Mouse (Mus musculus) embryonic facial prominence, embryonic 13.5 days (tissue): ENCODE data around the gene Bag6. TPM values are rescaled to one million over a fixed set of nuclear protein-coding genes. Genes with fewer than 3 reads are reported as not detected.
A peak's percentile ranks its signal among the peaks of the same experiment; 100 is the strongest.

Source experiments
- ATAC-seq: fragments of 200-750 bp; cut with Nextera tagmentation; 2 replicates; pipeline ENCODE4 v1.8.0; 2017; ENCODE audit warnings: low read depth; ENCODE audit not compliant: insufficient number of reproducible peaks, insufficient read depth, low FRiP score, low TSS enrichment
- H3K27ac ChIP-seq: fragments of 300-500 bp; sonication (generic); 2 replicates; pipeline ENCODE4 v1.5.1; 2015; ENCODE audit warnings: moderate library complexity, mild to moderate bottlenecking, inconsistent platforms
- H3K27me3 ChIP-seq: fragments of 300-500 bp; sonication (generic); 2 replicates; pipeline ENCODE4 v1.6.1; 2015; ENCODE audit warnings: mild to moderate bottlenecking, inconsistent platforms
- H3K36me3 ChIP-seq: fragments of 300-500 bp; sonication (generic); 2 replicates; pipeline ENCODE4 v1.6.1; 2015; ENCODE audit warnings: mild to moderate bottlenecking, inconsistent platforms
- H3K4me1 ChIP-seq: fragments of 300-500 bp; sonication (generic); 2 replicates; pipeline ENCODE4 v1.6.1; 2015; ENCODE audit warnings: inconsistent platforms
- H3K4me2 ChIP-seq: fragments of 300-500 bp; sonication (generic); 2 replicates; pipeline ENCODE4 v1.6.1; 2015; ENCODE audit warnings: moderate library complexity, mild to moderate bottlenecking, inconsistent platforms
- H3K4me3 ChIP-seq: fragments of 300-500 bp; sonication (generic); 2 replicates; pipeline ENCODE4 v1.5.1; 2015; ENCODE audit warnings: mild to moderate bottlenecking, inconsistent platforms
- H3K9ac ChIP-seq: fragments of 300-500 bp; sonication (generic); 2 replicates; pipeline ENCODE4 v1.6.1; 2015; ENCODE audit warnings: mild to moderate bottlenecking, inconsistent platforms
- H3K9me3 ChIP-seq: fragments of 300-500 bp; sonication (generic); 2 replicates; pipeline ENCODE4 v1.6.1; 2016; ENCODE audit warnings: inconsistent platforms
- WGBS: fragments of 180-500 bp; shearing (Covaris S2); methylation state at CpG from one replicate; pipeline ENCODE4 v1.1.7; 2015; ENCODE audit warnings: mixed read lengths; 5-methylcytosine and 5-hydroxymethylcytosine counted together
- microRNA-seq: library from miRNA; unstranded; fragments of <30 nt; microRNA quantifications from one replicate; pipeline ENCODE4, GENCODE M21; 2016
- polyA plus RNA-seq: library from polyadenylated mRNA; unstranded; fragments of >200 nt; fragmentation: Nextera tagmentation; extraction: Ambion mirVana; gene quantifications from 2 replicates; pipeline ENCODE4 v1.2.1, GENCODE M21; 2015

Bag6 gene
- polyA plus RNA-seq, 1 experiment from 2014 or later, result 67.8 TPM

- peaks cover 15% of the 10 kb centered on the region; the same call in 1 of the 2 replicates for H3K4me1 ChIP-seq
- no peak overlapping the region for H3K9ac ChIP-seq
- peaks cover 36% of the 10 kb centered on the region for H3K27me3 ChIP-seq
- no peaks in the 10 kb centered on the region for H3K36me3 ChIP-seq
- H3K4me2 ChIP-seq, result no peak overlapping the region
- WGBS, result 61% methylated on average over 2 of the region's 2 CpGs
- no peaks in the 10 kb centered on the region for H3K9me3 ChIP-seq
- ATAC-seq, result no peak
- no peak overlapping the region for H3K4me3 ChIP-seq
- no peak overlapping the region for H3K27ac ChIP-seq
Observed at GRCm38 (mm10) chr17:35191723-35192122, 56.7 kb downstream of the Bag6 start.

- no peak overlapping the region for H3K9ac ChIP-seq
- 82% methylated on average over 5 of the region's 5 CpGs for WGBS
- H3K36me3 ChIP-seq, result no peaks in the 10 kb centered on the region
- H3K27ac ChIP-seq, result no peak overlapping the region
- H3K4me2 ChIP-seq, result no peak overlapping the region
- ATAC-seq, result no peak
- no peaks in the 10 kb centered on the region for H3K9me3 ChIP-seq
- H3K4me1 ChIP-seq, result peaks cover 14% of the 10 kb centered on the region; the same call in 1 of the 2 replicates
- H3K4me3 ChIP-seq, result no peak overlapping the region
- H3K27me3 ChIP-seq, result peaks cover 44% of the 10 kb centered on the region
Observed at GRCm38 (mm10) chr17:35192924-35193323, 57.9 kb downstream of the Bag6 start.

GRCm38 (mm10) chr17:35193881-35194843 is 59.2 kb downstream of the Bag6 start, which contains the start of gene Ltb:
Gene Ltb (plus strand): TSS chr17:35194439.
- Histone ChIP-seq H3K9ac (peak within 1 kb of the TSS; percentile 69), H3K9me3 (no peaks in the 10 kb centered on the region), H3K27me3 (peaks cover 54% of the 10 kb centered on the region), H3K4me3 (peak within 1 kb of the TSS; percentile 49), H3K36me3 (no peaks in the 10 kb centered on the region), H3K4me1 (peaks cover 14% of the 10 kb centered on the region; the same call in 1 of the 2 replicates), H3K27ac (no peak within 1 kb of the TSS), H3K4me2 (peak within 1 kb of the TSS; percentile 77)
- 59% methylated on average over 25 of the region's 28 CpGs for WGBS
- no peak for ATAC-seq

- H3K27me3 ChIP-seq, result peaks cover 63% of the 10 kb centered on the region
- peaks cover 14% of the 10 kb centered on the region; the same call in 1 of the 2 replicates for H3K4me1 ChIP-seq
- peak overlapping the region; percentile 49 for H3K4me3 ChIP-seq
- peak overlapping the region; percentile 69 for H3K9ac ChIP-seq
- 42% methylated on average over 19 of the region's 19 CpGs for WGBS
- H3K9me3 ChIP-seq, result no peaks in the 10 kb centered on the region
- no peak for ATAC-seq
- H3K27ac ChIP-seq, result no peak overlapping the region
- H3K4me2 ChIP-seq, result peak overlapping the region; percentile 77
- H3K36me3 ChIP-seq, result no peaks in the 10 kb centered on the region
Observed at GRCm38 (mm10) chr17:35194844-35195630, 60.1 kb downstream of the Bag6 start.

GRCm38 (mm10) chr17:35195631-35196320 is 60.8 kb downstream of the Bag6 start:
- WGBS, result 2% methylated on average over 66 of the region's 66 CpGs
- H3K9me3 ChIP-seq, result no peaks in the 10 kb centered on the region
- peaks cover 14% of the 10 kb centered on the region; the same call in 1 of the 2 replicates for H3K4me1 ChIP-seq
- H3K9ac ChIP-seq, result peak overlapping the region; percentile 69
- H3K27me3 ChIP-seq, result peaks cover 71% of the 10 kb centered on the region
- H3K4me3 ChIP-seq, result peak overlapping the region; percentile 49
- no peaks in the 10 kb centered on the region for H3K36me3 ChIP-seq
- H3K27ac ChIP-seq, result no peak overlapping the region
- ATAC-seq, result peak; percentile 80
- peak overlapping the region; percentile 77 for H3K4me2 ChIP-seq

- H3K36me3 ChIP-seq, result no peaks in the 10 kb centered on the region
- H3K27me3 ChIP-seq, result peaks cover 76% of the 10 kb centered on the region
- peak overlapping the region; percentile 49 for H3K4me3 ChIP-seq
- peaks cover 14% of the 10 kb centered on the region; the same call in 1 of the 2 replicates for H3K4me1 ChIP-seq
- ATAC-seq, result no peak
- WGBS, result 29% methylated on average over 9 of the region's 9 CpGs
- no peaks in the 10 kb centered on the region for H3K9me3 ChIP-seq
- H3K4me2 ChIP-seq, result peak overlapping the region; percentile 77
- no peak overlapping the region; the same call in 1 of the 2 replicates for H3K9ac ChIP-seq
- no peak overlapping the region for H3K27ac ChIP-seq
Observed at GRCm38 (mm10) chr17:35196321-35196641, 61.3 kb downstream of the Bag6 start.

Small RNA genes within 50 kb of the gene (microRNA-seq; reads per million reads assigned to microRNA genes)
- gene Mir6973a, result not detected

Other genes with a start within 250 kb of the Bag6 start
- gene C2, start 236.9 kb upstream of the Bag6 start, polyA plus RNA-seq, result 2.7 and 3.2 TPM in 2 replicates
- 98.5 and 100 TPM in 2 replicates for gene Ehmt2, start 236.7 kb upstream of the Bag6 start, polyA plus RNA-seq
- 0.24 and 0.83 TPM in 2 replicates for gene Slc44a4, start 220.7 kb upstream of the Bag6 start, polyA plus RNA-seq
- 18.8 and 20.3 TPM in 2 replicates for gene Neu1, start 203.9 kb upstream of the Bag6 start, polyA plus RNA-seq
- 0.53 and 0.87 TPM in 2 replicates for gene Hspa1b, start 175.9 kb upstream of the Bag6 start, polyA plus RNA-seq
- not detected in 2 replicates for gene Gm20481, start 165.3 kb upstream of the Bag6 start, polyA plus RNA-seq
- 5.8 and 6.1 TPM in 2 replicates for gene Hspa1a, start 163.0 kb upstream of the Bag6 start, polyA plus RNA-seq
- gene Hspa1l, start 162.5 kb upstream of the Bag6 start, polyA plus RNA-seq, result 0.77 and 0.85 TPM in 2 replicates
- 190 and 227 TPM in 2 replicates for gene Lsm2, start 153.3 kb upstream of the Bag6 start, polyA plus RNA-seq
- 102 and 112 TPM in 2 replicates for gene Vars, start 134.2 kb upstream of the Bag6 start, polyA plus RNA-seq
- 0.33 and 0.38 TPM in 2 replicates for gene Vwa7, start 118.6 kb upstream of the Bag6 start, polyA plus RNA-seq
- gene Sapcd1, start 107.2 kb upstream of the Bag6 start, polyA plus RNA-seq, result 14.2 and 19.5 TPM in 2 replicates
- gene Msh5, start 88.4 kb upstream of the Bag6 start, polyA plus RNA-seq, result 3.5 and 3.6 TPM in 2 replicates
- gene Clic1, start 85.2 kb upstream of the Bag6 start, polyA plus RNA-seq, result 243 and 254 TPM in 2 replicates
- 358 and 374 TPM in 2 replicates for gene Ddah2, start 76.1 kb upstream of the Bag6 start, polyA plus RNA-seq
- 0.87 and 1.0 TPM in 2 replicates for gene Ly6g6c, start 69.8 kb upstream of the Bag6 start, polyA plus RNA-seq
- 0.77 and 0.89 TPM in 2 replicates for gene Mpig6b, start 69.0 kb upstream of the Bag6 start, polyA plus RNA-seq
- 4.3 and 4.9 TPM in 2 replicates for gene Ly6g6e, start 58.3 kb upstream of the Bag6 start, polyA plus RNA-seq
- 0.77 and 1.3 TPM in 2 replicates for gene Ly6g6d, start 57.1 kb upstream of the Bag6 start, polyA plus RNA-seq
- gene Ly6g6f, start 49.6 kb upstream of the Bag6 start, polyA plus RNA-seq, result 0.18 and 0.23 TPM in 2 replicates
- gene Abhd16a, start 45.9 kb upstream of the Bag6 start, polyA plus RNA-seq, result 89.6 and 90.1 TPM in 2 replicates
- not detected in 2 replicates for gene Ly6g5c, start 26.9 kb upstream of the Bag6 start, polyA plus RNA-seq
- gene Ly6g5b, start 19.8 kb upstream of the Bag6 start, polyA plus RNA-seq, result 1.1 and 1.6 TPM in 2 replicates
- gene Gpank1, start 13.7 kb upstream of the Bag6 start, polyA plus RNA-seq, result 21.1 and 24.1 TPM in 2 replicates
- gene Csnk2b, start 13.1 kb upstream of the Bag6 start, polyA plus RNA-seq, result 278 and 298 TPM in 2 replicates
- gene D17H6S53E, start 8.8 kb upstream of the Bag6 start, polyA plus RNA-seq, result 10.9 and 12.3 TPM in 2 replicates
- gene Apom, start 3.1 kb upstream of the Bag6 start, polyA plus RNA-seq, result 0.28 and 8.7 TPM in 2 replicates
- gene Prrc2a, start 29.7 kb downstream of the Bag6 start, polyA plus RNA-seq, result 193 and 244 TPM in 2 replicates
- 8.1 and 9.8 TPM in 2 replicates for gene Aif1, start 40.9 kb downstream of the Bag6 start, polyA plus RNA-seq
- 13.1 and 16.1 TPM in 2 replicates for gene Lst1, start 53.3 kb downstream of the Bag6 start, polyA plus RNA-seq
- gene Ltb, start 59.3 kb downstream of the Bag6 start, polyA plus RNA-seq, result 1.8 and 2.1 TPM in 2 replicates
- 0.37 TPM in 1 of 2 replicates, not detected in the other for gene Tnf, start 66.8 kb downstream of the Bag6 start, polyA plus RNA-seq
- gene Lta, start 70.2 kb downstream of the Bag6 start, polyA plus RNA-seq, result 0.24 TPM in 1 of 2 replicates, not detected in the other
- not detected in 2 replicates for gene Gm16181, start 85.7 kb downstream of the Bag6 start, polyA plus RNA-seq
- gene Atp6v1g2, start 98.5 kb downstream of the Bag6 start, polyA plus RNA-seq, result 3.9 and 4.1 TPM in 2 replicates
- gene Nfkbil1, start 100.6 kb downstream of the Bag6 start, polyA plus RNA-seq, result 10.4 and 12.0 TPM in 2 replicates
- gene Ddx39b, start 106.6 kb downstream of the Bag6 start, polyA plus RNA-seq, result 498 and 543 TPM in 2 replicates
- gene H2-D1, start 127.6 kb downstream of the Bag6 start, polyA plus RNA-seq, result 28.7 and 30.7 TPM in 2 replicates
- gene H2-Q1, start 185.2 kb downstream of the Bag6 start, polyA plus RNA-seq, result not detected in 2 replicates
- 1.2 TPM in 1 of 2 replicates, not detected in the other for gene H2-Q2, start 207.1 kb downstream of the Bag6 start, polyA plus RNA-seq
- 1.6 and 2.1 TPM in 2 replicates for gene H2-Q4, start 244.4 kb downstream of the Bag6 start, polyA plus RNA-seq